Mouse (Mus musculus) spleen, adult 2 months (tissue): ENCODE measurements around the gene Tcf7l1. TPM values are rescaled to one million over a fixed set of nuclear protein-coding genes. Genes with fewer than 3 reads are reported as not detected.

Experiments
- DNase-seq, 2 experiments: peaks; one replicate each; pipeline versions ENCODE4 v3.0.0 to v3.0.0-alpha.2; 2012 to 2021; ENCODE audit warnings: low spot score in 2 of 2, low read depth in 1 of 2
- H3K27ac ChIP-seq: fragments of 200-500 bp; 2 replicates; pipeline ENCODE4 v1.5.1; 2012; ENCODE audit warnings: low read length, inconsistent platforms; ENCODE audit not compliant: insufficient read depth
- H3K27me3 ChIP-seq: fragments of 200-500 bp; 2 replicates; pipeline ENCODE4 v1.6.1; 2012; ENCODE audit warnings: mild to moderate bottlenecking, moderate library complexity, low read length, inconsistent platforms; ENCODE audit not compliant: control insufficient read depth, insufficient read depth
- H3K36me3 ChIP-seq: fragments of 200-500 bp; 2 replicates; pipeline ENCODE4 v1.6.1; 2012; ENCODE audit warnings: mild to moderate bottlenecking, low read length, inconsistent platforms; ENCODE audit not compliant: control insufficient read depth, insufficient read depth
- H3K4me1 ChIP-seq: fragments of 200-500 bp; 2 replicates; pipeline ENCODE4 v1.6.1; 2011; ENCODE audit warnings: inconsistent platforms; ENCODE audit not compliant: control insufficient read depth, insufficient read depth, insufficient read length
- H3K4me3 ChIP-seq: fragments of 200-500 bp; 2 replicates; pipeline ENCODE4 v1.5.1; 2011; ENCODE audit warnings: mild to moderate bottlenecking, inconsistent platforms; ENCODE audit not compliant: insufficient read depth, insufficient read length; ENCODE audit errors: extremely low read depth
- CTCF ChIP-seq: fragments of 200-500 bp; IDR thresholded peaks from 2 replicates; pipeline ENCODE4 v1.5.1; 2011; ENCODE audit warnings: mild to moderate bottlenecking, inconsistent platforms; ENCODE audit not compliant: insufficient read depth, insufficient read length, insufficient replicate concordance; ENCODE audit errors: extremely low read depth
- POLR2A ChIP-seq: fragments of 200-500 bp; IDR thresholded peaks from 2 replicates; pipeline ENCODE4 v1.6.1; 2011; ENCODE audit warnings: low read depth, low read length, inconsistent platforms
- WGBS: fragments of 180-500 bp; shearing (Covaris S2); methylation state at CpG from one replicate; pipeline ENCODE4 v1.1.7; 2018; 5-methylcytosine and 5-hydroxymethylcytosine counted together
- polyA plus RNA-seq: library from polyadenylated mRNA; depleted of rRNA; stranded (reverse); fragments of >200 nt; gene quantifications from 2 replicates; pipeline ENCODE4 v1.2.3, GENCODE M21; 2012

The Tcf7l1 gene
- polyA plus RNA-seq, 1 experiment: 10.5 TPM

- 94% methylated on average over 4 of the region's 4 CpGs for WGBS
- no peak for DNase-seq
- H3K27ac ChIP-seq: no peak overlapping the region
- no peak for TF ChIP-seq CTCF
- no peak for TF ChIP-seq POLR2A
- no peak overlapping the region for H3K4me3 ChIP-seq
- H3K36me3 ChIP-seq: no peaks in the 10 kb centered on the region
- no peaks in the 10 kb centered on the region; the same call in 1 of the 2 replicates for H3K4me1 ChIP-seq
- H3K27me3 ChIP-seq: no peaks in the 10 kb centered on the region
Measured at GRCm38 (mm10) chr6:72747156-72747555, 41.9 kb downstream of the Tcf7l1 start.

DNA sequence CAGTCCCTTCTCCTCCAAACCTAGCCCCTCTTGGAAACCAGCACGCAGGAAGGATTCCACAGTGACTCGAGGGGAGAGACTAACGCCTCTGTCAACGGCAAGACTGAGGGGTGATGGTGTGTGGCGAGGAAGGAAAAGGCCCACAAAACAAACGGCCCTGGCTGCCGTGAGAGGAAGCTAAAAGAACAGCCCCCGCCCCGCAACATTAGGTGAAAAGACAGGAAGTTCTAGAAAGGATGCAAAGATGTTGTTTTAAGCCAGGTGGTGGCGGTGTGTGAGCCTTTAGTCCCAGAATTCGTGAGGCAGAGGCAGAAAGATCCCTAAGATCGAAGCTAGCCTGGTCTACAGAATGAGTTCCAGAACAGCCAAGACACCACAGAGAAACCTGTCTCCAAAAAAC lies 43.3 kb downstream of the Tcf7l1 start:
- Histone ChIP-seq H3K27me3 (no peaks in the 10 kb centered on the region), H3K4me3 (no peak overlapping the region), H3K4me1 (no peaks in the 10 kb centered on the region; the same call in 1 of the 2 replicates), H3K36me3 (no peaks in the 10 kb centered on the region), H3K27ac (no peak overlapping the region)
- DNase-seq: no peak
- TF ChIP-seq POLR2A (no peak), CTCF (no peak)
- 10% methylated on average over 12 of the region's 12 CpGs for WGBS

- DNase-seq: no peak
- Histone ChIP-seq H3K4me1 (no peaks in the 10 kb centered on the region; the same call in 1 of the 2 replicates), H3K36me3 (no peaks in the 10 kb centered on the region), H3K27ac (no peak overlapping the region), H3K27me3 (no peaks in the 10 kb centered on the region), H3K4me3 (no peak overlapping the region)
- 71% methylated on average over 10 of the region's 10 CpGs for WGBS
- TF ChIP-seq CTCF: no peak
- no peak for TF ChIP-seq POLR2A
Measured at GRCm38 (mm10) chr6:72744144-72744800, 44.8 kb downstream of the Tcf7l1 start.

- H3K4me1 ChIP-seq: no peaks in the 10 kb centered on the region; the same call in 1 of the 2 replicates
- no peak for TF ChIP-seq POLR2A
- no peak for TF ChIP-seq CTCF
- H3K27me3 ChIP-seq: no peaks in the 10 kb centered on the region
- H3K27ac ChIP-seq: no peak overlapping the region
- H3K4me3 ChIP-seq: no peak overlapping the region
- no peaks in the 10 kb centered on the region for H3K36me3 ChIP-seq
- DNase-seq: no peak
- 70% methylated on average over 3 of the region's 3 CpGs for WGBS
Measured at GRCm38 (mm10) chr6:72743624-72744041, 45.4 kb downstream of the Tcf7l1 start.

GRCm38 (mm10) chr6:72742331-72742730 lies 46.7 kb downstream of the Tcf7l1 start:
- 80% methylated on average over 7 of the region's 7 CpGs for WGBS
- Histone ChIP-seq H3K27me3 (no peaks in the 10 kb centered on the region), H3K4me1 (no peaks in the 10 kb centered on the region; the same call in 1 of the 2 replicates), H3K27ac (no peak overlapping the region), H3K4me3 (no peak overlapping the region), H3K36me3 (no peaks in the 10 kb centered on the region)
- DNase-seq: no peak
- no peak for TF ChIP-seq CTCF

GRCm38 (mm10) chr6:72740596-72741421 lies 48.2 kb downstream of the Tcf7l1 start:
- no peak for DNase-seq
- Histone ChIP-seq H3K27ac (no peak overlapping the region), H3K4me1 (no peaks in the 10 kb centered on the region; the same call in 1 of the 2 replicates), H3K4me3 (no peak overlapping the region), H3K27me3 (no peaks in the 10 kb centered on the region), H3K36me3 (no peaks in the 10 kb centered on the region)
- TF ChIP-seq POLR2A (no peak), CTCF (no peak)
- 78% methylated on average over 20 of the region's 20 CpGs for WGBS
